Mouse (Mus musculus) thymus, adult 18-20 months (tissue): Measurements from ENCODE around the gene Olfr520.
"Not testable (repeated sequence)": the region's sequence is repeated elsewhere in the genome, so short reads cannot be mapped to it uniquely, and the experiment has no call there.

Experiments
- DNase-seq, 2 experiments: peaks; one replicate each; pipeline ENCODE4 v3.0.0; 2022; ENCODE audit warnings: mixed read lengths in 2 of 2

The Olfr520 gene

DNA sequence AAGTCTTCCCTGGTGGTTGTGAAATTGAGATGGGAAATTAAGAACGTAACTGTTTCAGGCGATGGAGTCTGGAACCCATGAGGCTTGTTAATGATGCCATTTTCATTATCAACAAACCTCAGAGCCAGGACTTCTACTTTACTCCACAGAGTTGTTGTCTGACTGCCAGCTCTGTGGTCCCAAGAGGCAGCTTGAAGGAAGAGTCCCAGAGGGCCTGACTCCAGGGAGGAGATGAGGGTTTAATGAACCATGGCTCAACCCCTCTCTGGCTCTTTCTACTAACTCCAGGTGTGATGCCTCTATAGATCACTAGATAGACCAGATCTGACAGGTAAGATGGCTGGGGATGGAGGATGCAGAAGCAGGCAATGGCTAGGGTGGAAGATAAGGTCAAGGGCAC, at the start of gene Olfr520:
Gene Olfr520 (plus strand): TSS at position 301 of the 400 bp plus-strand sequence.
- no peak for DNase-seq

DNA sequence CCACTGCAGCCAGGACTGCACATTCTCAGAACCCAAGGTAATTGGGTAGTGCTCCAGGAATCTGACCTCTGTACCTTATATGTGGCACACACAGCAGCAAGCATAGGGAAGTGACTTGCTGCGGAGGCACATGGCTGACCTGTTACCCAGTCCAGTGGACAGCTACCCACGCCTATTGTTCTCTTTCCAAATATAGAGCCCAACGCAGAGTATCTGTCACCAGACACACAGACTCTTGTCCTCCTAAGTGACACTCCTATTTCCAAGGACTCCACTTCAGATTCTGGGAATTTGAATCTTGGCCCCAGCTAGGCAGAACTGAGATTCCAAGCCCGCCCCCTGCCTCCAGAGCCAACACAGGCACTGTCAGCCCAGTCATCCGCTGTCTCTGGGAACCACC, 49.3 kb upstream of the Olfr520 start:
- DNase-seq: no peak

DNA sequence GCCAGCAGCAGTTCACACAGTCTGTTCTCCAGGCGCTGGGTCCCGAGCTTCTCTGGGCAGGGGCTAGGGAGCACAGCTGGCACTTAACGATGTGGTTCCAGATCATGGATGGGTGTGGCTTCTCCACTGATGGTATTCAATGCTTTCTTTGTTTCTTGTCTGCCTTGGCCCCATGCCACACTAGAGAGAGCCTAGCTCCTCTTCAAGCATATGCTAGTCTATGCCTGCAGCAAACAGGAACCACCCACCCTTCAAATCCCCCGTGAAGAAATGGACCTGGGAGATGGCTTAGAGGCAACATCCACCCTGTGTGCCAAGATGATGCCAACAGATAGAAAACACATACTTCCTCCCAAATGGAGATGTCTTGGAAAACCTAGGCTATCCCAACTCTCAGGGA, 46.0 kb upstream of the Olfr520 start:
- DNase-seq: no peak

DNA sequence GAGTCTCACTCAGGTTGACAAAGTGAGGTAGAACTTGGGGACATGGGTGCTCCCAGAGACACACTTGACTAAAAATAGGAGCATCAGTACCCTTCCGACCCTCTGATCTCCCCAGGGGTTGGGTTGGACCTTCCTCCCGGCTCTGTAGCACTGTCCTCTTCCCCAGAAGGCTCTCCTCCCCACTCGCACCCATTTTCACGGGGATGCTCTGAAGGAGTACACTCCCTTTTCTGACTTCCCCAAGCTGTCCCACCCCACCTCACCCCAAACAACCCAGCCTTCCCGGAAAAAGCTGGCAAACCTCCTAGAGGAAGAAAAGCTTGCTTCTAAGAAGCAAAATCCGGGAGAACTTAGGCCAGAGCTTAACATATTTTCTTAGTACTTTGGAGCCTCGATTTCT, 39.3 kb upstream of the Olfr520 start:
- no peak for DNase-seq

DNA sequence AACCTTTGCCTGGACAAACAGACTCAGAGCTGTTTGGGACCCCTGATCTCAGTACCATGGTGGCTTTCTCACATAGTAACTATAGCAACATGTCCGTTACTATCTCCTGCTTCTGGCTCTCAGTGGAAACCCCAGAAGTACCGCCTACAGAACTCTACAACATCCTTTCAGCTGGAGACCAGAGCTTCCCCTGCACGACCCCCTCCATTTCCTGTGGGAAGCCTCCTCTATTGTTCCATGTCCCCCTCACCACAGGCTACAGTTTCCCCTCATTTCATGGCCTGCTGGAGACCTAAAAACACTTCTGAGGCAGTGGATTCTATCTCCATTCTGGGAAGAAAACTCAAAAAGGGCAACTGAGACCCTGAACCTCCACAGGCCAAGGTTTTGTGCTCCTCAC, 37.7 kb upstream of the Olfr520 start:
- no peak for DNase-seq

DNA sequence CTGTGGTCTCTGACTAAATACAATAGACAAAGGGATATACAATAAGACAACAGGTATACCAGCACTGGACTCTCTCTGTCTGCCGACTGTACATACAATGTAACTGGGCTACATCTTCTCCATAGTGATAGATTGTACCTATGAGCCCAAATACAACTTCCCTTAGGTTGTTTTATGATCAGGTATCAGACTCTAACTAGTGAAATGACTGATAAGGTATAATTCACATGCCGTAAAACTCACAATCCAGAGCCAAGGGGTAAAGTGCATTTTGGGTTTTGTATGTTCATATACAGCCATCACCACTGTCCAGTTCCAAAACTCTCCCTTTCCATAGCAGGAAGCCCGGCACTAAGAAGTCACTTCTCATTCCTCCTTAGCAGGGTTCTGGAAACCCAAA, 36.7 kb upstream of the Olfr520 start:
- no peak for DNase-seq

DNA sequence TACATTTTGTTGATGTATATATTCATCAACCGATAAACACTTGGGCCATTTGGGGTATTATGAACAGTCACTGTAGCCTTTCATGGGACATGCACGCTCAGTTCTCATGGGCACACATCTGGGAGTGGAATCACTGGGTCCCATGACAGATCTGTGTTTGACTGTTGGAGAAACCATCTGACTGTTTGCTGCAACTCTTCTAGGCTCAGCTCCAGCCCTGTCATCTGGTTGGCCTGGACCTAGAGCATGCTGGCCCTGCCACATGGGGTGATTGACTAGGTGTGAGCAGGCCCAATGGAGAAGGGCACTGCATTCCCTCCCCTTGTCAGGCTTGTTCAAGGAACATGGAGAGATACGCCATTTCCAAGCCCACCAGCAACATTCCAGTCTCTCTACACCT, 36.1 kb upstream of the Olfr520 start:
- no peak for DNase-seq

DNA sequence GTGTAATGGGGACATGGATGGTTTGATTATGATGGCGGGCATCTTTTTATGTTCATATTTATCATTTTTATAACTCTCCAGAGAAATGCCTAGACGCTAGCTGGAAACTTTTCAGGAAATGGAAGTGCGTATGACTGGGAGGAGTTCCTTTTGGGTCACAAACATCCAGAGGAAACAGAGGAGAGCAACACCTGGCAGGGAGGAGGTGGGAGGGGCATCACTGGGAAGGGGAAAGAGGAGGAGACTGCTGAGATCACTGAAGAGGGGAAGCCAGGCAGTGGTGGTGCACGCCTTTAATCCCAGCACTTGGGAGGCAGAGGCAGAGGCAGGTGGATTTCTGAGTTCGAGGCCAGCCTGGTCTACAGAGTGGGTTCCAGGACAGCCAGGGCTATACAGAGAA, 35.6 kb upstream of the Olfr520 start:
- not testable (repeated sequence) for DNase-seq

DNA sequence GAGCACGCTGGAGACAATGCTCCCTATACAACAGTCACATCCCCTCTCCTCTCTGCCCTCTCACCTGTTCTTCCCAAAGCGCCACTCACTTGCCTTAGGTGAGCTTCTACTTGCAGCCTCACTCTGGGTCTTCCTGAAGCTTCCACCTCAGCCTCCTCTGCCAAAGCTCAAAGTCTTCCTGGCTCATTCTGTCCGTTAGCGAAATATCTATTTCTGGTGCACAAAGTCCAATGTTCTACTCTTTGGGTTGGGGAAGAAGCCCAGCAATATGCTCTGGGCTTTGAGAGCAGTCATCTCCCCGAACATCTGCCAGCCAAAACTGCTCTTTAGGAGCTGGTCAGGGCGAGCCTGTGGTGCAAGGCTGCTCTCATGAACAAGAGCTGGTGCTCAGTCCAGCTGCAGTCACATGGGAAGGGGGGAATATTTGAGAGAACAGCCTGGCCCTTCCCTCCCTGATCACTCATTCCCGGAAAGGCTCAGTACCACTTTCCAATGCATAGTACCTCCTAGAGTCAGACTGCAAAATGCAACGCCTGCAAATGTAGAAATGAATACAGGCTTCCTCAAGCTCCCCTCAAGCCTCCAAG, 34.5 kb upstream of the Olfr520 start:
- no peak for DNase-seq

DNA sequence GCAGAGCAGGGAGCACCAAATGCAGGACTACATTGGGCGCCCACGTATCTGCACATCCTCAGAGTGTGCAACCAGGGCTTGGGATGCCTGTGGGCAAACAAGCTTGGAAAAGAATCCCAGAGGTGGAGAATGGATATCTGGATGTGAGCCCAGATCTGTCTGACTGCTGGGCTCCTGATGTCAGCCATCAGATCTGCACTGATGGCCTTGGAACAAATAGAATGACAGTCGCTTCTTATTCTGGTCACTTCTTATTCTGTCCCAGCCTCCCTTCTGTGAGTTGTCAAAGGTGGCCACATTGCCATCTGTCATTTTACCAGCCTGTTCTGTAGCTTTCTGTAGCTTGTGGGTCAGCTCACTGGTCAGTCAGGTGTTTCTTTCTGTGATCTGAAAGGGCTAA, 31.5 kb upstream of the Olfr520 start:
- no peak for DNase-seq

DNA sequence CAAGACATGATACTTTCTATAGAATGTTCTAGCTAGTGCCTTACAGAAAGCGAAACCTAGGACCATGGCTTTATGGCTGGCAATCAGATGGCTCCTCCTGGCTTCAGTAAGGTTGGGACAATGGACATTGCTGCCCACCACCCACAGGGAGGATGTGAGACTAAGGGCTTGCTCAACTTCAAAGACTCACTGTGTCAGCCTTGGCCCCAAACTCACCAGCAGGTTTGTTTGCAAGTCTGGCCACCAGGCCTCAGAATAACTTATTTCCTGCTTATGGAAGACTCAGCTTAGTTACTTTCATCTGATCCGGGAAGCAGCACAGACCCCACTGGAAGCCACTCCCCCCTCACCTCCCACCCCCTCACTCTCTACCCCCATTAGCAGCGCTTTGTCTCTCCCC, 31.0 kb upstream of the Olfr520 start:
- no peak for DNase-seq

DNA sequence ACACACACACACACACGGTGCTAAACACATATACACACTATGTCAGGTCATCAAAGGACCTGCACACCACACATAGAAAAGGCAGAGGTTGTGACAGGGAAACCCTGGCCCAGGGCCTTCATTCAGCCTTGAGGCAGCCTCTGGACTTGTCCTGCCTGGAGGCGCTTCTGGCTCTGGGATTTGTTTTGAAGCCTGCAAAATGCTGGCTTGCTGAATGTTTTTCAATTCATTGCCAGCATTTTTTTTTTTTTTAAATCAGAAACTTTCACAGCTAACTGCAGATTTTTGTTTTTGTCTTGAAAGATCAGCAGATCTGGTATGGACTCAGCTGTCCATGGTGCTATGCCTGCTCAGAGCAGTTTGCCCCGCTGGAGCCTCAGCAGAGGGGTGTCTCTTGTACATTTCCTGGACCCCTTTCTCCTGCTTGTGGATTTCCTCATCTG, 30.3 kb upstream of the Olfr520 start:
- no peak for DNase-seq

DNA sequence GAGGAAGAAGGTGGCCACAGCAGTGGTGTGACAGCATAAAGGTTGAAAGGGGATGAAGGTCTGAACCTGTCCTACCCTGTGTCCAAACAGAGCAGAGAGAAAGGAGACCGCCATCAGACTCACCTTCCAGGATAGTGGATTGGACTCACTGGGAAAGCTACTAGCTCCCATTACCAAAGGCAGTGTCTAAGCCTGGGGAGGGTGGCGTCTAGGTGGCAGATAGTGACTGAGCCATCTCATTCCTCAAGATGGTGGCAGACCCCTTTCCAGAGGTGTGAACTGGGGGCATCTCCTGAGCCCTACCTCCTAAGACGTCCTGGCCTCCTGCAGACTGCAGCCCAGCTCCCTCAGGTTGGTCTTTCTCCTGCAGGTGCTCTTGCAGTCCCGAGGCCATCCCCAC, 29.4 kb upstream of the Olfr520 start:
- DNase-seq: no peak

DNA sequence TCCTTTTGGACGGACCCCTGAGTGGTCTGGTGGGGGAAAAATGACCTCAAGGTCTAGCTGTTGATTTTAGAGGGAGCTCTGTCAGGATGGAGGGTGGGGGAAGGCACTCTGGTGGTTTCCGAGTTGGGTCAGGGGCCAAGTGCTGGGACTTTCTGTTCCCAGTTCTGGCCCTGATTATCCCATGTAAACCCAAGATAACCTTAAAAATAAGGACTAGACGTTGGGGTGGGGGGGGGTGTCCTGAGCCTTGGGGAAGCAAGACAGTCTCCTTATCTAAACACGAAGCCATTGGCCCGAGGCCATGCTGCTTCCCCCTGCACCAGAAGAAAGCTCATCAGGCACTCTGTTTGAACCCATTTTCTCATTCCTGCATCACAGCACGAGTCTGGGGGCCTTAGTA, 27.9 kb upstream of the Olfr520 start:
- DNase-seq: no peak

DNA sequence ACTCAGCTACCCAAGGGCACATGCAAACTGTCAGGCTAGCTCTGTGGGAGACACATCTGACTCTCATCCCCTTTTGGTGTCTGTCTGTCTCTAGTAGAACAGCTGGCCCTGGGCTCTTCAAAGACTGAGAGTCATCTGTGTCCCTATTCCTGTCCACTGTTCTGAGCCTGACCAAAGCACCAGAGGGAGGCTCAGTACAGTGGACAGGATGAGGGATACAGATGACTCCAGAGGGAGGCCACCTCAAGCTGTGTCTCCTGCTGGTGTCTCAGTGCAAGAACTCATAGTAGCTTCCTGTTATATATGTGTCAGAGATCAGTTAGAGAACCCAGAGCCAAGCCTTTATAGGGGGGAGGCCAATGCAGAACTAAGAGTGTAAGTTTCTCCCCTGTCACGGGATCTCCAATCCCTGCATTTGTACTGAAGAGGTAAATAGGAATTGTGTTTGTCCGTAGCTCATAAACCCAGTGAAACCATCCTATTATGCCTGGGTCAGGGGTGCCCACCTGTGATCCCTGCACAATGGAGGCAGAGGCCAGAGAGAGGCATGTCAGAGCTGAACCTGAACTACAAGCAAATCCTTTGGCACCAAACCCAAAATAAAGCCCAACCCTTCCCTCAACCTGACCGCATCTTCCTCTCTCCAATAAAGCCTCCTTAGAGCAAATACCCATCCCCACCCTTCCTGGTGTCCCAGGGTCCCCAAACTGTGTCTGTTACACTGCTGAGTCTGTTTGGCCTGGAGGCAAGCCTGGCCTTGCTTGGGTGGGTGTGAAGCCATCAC, 25.1 kb upstream of the Olfr520 start:
- DNase-seq: no peak

DNA sequence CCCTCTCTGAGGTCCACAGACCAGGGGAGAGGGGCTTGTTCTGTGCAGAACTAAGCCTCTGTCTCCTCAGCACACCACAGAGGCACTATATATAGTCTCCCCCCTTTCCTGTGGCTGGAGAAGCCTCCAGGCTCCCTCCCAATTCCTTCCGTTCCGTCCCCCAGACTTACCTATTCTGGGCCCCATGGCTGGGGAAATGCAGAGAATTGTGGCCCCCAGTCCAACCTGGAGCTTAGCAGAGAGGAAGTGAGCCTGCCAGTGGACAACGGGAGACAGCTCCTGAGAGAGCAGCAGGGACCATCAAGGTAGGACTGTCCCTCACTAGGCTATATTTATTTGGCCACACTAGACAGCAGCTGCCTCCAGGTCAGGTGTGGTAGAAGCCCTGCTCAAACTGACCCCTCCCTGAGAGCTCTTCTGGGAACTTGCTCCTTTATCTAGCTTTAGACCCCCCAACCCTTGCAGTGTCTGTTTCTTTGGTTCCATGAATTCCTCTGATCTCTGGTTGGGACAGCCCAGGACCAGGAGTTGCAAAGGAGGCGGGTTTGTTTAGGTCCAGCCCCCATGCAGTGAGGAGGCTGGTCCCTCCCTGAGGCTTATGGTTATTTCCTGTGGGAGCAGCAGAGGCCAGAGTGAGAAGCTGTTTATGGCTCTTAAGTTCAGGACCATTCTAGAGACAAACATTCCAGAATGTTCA, 23.6 kb upstream of the Olfr520 start:
- no peak for DNase-seq

DNA sequence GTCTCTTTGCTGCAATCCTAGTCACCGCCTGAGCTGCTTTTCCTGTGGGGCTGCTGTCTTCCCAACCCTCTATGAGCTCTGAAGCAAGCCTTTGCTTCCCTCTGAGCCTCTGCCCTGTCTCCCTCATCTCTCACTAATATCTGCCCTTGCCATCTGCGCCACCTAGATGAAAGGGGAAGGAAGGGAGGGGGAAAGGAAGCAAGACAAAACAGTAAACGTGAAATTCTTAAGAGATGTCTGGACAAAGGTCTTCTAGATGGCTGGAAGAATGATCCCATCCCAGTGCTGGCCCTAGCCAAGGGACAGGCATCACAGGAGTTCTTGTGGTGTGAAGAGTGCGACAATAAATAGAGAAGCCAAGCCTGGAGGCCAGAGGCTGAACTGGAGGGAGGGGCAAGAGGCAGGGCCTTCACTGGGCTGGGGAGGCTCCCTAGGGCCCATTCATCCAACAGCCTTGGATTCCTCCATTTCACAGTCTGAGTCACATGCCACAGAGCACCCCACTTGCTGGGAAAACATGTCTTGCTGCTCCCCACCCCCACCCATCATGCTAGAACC, 23.0 kb upstream of the Olfr520 start:
- no peak for DNase-seq

DNA sequence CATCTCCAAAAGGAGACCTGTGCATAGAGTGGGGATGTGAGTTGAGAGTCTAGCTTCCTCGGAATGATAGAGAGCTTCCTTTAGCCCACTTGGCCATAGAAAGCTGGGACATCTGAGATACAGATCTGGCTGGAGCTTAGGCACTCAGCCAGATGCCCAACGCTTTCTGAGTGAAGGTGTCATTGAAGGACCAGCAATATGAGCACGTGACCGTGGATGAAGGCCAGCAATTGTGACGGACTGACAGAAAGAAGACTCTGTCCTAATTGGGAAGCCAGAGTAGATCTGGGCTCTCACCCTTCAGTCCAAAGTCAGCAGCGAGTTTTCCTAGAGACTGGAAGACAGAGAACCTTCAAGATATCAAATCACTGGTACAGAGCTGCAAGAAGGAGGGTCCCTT, 22.4 kb upstream of the Olfr520 start:
- no peak for DNase-seq

DNA sequence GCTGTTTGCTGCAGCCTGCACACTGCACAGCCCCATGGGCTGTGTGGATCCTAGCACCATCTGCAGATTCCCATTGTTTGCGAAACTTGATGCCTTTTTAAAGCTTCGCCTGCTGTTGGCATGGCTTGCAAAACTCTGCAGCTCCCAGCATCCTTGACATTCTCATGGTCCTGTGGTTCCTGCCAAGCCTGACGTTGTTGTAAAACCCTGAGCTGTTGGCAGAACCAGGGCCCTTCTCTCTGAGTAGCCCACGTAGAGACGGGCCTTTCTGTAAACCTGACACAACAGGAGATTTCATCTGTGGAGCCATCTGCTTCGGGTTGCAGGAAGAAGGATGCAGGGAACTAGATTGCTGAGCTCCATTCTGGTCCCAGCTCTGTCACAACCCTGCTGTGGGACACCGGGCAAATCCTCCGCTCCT, 21.8 kb upstream of the Olfr520 start:
- no peak for DNase-seq

DNA sequence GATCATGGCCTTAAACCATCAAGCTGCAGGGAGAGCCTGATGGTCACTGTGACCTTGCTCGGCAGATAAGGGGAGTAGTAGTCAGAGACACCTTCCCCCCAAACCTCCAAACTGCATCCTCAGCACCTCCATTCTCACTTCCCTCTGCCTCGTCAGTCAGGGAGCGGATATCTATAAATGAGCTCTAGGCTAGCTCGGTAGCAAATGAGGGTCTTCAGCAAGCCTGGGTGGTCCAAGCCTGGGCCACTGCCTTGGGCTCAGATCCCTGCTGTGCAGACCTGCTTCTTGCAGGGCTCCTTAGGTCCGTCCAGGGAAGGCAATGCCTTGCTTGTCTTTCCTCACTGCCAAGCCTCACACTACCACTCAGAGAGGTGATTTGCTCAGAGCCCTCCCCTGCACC, 21.3 kb upstream of the Olfr520 start:
- DNase-seq: no peak

DNA sequence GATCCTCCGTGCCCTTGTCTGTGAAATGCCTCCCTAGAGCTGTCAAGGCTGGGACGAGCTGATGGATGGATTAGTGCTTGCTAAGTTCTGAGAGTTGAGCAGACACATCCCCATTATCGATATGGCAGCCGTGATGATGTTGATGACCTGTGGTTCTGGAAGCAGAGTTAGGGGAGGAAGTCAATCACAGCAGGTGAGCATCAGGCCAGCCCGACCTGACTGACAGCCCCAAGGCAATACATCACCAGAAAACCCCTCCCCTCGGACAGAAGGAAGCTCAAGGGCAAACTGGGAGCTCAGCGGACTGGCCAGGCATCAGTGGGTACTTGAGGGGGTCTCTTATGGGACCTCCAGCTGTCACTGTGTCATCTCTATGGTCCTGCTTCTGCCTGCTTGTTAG, 20.1 kb upstream of the Olfr520 start:
- no peak for DNase-seq

DNA sequence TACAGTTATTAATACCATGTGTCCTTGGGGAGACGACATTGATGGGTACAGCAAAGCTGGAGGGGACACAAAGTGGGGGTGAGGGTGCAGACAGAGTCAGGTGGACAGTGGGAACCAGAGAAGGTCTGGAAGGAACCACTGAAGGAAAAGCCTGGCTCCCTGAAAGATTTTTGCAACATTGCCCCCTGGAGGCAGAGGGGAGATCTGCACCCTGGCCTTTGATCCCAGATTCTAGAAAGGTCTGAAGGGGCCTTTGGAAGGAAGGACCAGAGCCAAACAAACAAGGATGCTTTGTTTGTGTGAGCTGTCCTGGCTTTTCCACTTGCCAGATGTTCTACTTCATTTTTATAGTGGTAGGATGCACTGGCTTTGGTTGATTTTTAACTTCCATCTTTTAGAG, 19.6 kb upstream of the Olfr520 start:
- DNase-seq: no peak

DNA sequence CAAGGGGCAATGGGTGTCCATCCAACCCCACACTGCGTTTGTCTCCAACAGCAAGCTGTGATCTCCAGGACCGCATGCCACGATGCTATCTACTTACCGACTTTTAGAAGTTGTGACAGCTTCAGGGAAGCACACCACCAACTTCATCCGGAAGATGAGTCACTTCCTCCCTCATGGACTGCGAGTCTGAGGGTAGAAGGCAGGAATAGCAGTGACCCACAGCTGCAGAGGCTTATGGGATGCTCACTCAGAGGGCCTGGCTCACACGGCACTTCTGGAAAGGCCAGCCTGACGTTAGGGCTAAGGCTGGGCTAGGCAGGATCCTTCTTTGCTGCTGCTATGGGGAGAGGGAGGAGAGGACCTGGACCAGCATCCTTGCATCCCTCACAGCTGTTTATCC, 18.9 kb upstream of the Olfr520 start, which contains the start of gene Slco2b1:
Gene Slco2b1 (minus strand): TSS at position 175 of the 400 bp plus-strand sequence.
- DNase-seq: no peak

DNA sequence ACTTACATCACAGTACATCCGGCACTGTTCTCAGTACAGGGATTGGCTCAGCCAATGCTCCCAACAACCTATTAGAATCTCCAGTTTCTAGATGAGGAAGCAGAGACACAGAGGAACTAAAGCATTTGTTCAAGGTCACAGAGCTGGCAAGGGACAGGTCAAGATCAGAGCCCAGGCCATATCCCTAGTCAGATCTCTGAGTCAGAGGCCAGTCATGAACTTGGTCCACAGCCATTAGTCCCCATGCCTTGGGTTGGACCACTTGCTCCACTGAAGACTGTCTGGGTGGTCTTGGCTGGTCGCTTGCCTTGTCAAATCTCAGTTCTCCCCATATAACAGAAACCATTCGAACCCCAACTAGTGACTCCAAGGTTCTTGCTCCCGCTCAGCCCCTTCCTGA, 17.6 kb upstream of the Olfr520 start:
- no peak for DNase-seq
